ENCODE assay signal across 8 mouse cellular contexts in genomic region chr14:46604886-46605531, GRCm38 (mm10).
DNase-seq lines count a peak whose midpoint lies in the region; TF ChIP-seq lines count a peak whose summit lies in the region.

No protein-coding gene starts in this region.

- TF ChIP-seq CTCF in gastrocnemius, adult 2 months (IDR thresholded peaks at IDR 0.05): no peak

- peaks cover 21% of the 10 kb centered on the region for H3K27me3 ChIP-seq in hindbrain, embryonic 10.5 days (ENCODE audit: insufficient read depth, poor library complexity, severe bottlenecking)

- H3K9me3 ChIP-seq in hindbrain, embryonic 10.5 days: no peaks in the 10 kb centered on the region

- no peak overlapping the region for H3K27ac ChIP-seq in gastrocnemius, adult 2 months
- peak overlapping the region; percentile 53; the same call in 1 of the 2 replicates for H3K27ac ChIP-seq in hindbrain, embryonic 10.5 days

- 14% methylated on average over 16 of the region's 16 CpGs for WGBS in hindbrain, embryonic 10.5 days

- peak overlapping the region; percentile 54 for H3K4me3 ChIP-seq in gastrocnemius, adult 2 months
- peak overlapping the region; percentile 19 for H3K4me3 ChIP-seq in hindbrain, embryonic 10.5 days

- no peaks in the 10 kb centered on the region for H3K36me3 ChIP-seq in hindbrain, embryonic 10.5 days

- peaks cover 20% of the 10 kb centered on the region for H3K4me1 ChIP-seq in hindbrain, embryonic 10.5 days (replicated peaks)

- intact Hi-C loops in gastrocnemius, adult 2 months (cut with DNase I): no loop called here
- intact Hi-C loops in gastrocnemius, postnatal 14 days (cut with DNase I; ENCODE audit: low total_unique reads): no loop called here

- DNase-seq in gastrocnemius, adult 2 months: peak; percentile 33
- DNase-seq in gastrocnemius, postnatal 14 days: no peak
- peak; percentile 7 for DNase-seq in cerebellum, adult 9-11 months
- peak; percentile 76 for DNase-seq in hindbrain, embryonic 10.5 days (ENCODE audit: low spot score)
- DNase-seq in lung, postnatal 36 days: peak; percentile 25
- no peak for DNase-seq in right cerebral cortex, adult 18-20 months
- no peak for DNase-seq in urinary bladder, adult 18-20 months (ENCODE audit: low spot score in 2 of 2)
- no peak for DNase-seq in yolk sac, embryonic 10.5 days (ENCODE audit: low spot score)

Comparison
In these comparisons a context has a peak if more than half of its experiments do, and no peak if none do; other contexts are left out.
1. DNase-seq: peak in gastrocnemius, adult 2 months (single experiment), cerebellum, adult 9-11 months (single experiment), hindbrain, embryonic 10.5 days (single experiment) and lung, postnatal 36 days (single experiment); none in gastrocnemius, postnatal 14 days (single experiment), right cerebral cortex, adult 18-20 months (single experiment), urinary bladder, adult 18-20 months (0 of 2) and yolk sac, embryonic 10.5 days (single experiment).